Mouse (Mus musculus) intestine, embryonic 14.5 days (tissue): ENCODE data around the gene Tcte1. TPM values are rescaled to one million over a fixed set of nuclear protein-coding genes. Genes with fewer than 3 reads are reported as not detected.
A peak's percentile ranks its signal among the peaks of the same experiment; 100 is the strongest.

Experiments
- ATAC-seq: fragments of 200-750 bp; cut with Nextera tagmentation; replicated peaks from 2 replicates; pipeline ENCODE4 v1.8.0; 2017; ENCODE audit warnings: low read depth, moderate number of reproducible peaks, moderate TSS enrichment, moderate library complexity; ENCODE audit not compliant: low FRiP score, low TSS enrichment
- DNase-seq: peaks from one replicate; pipeline ENCODE4 v3.0.0-alpha.2; 2018; ENCODE audit warnings: low spot score
- H3K27ac ChIP-seq: fragments of 300-500 bp; sonication (generic); 2 replicates; pipeline ENCODE4 v1.5.1; 2014; ENCODE audit warnings: low read depth, mild to moderate bottlenecking, control low read depth
- H3K27me3 ChIP-seq: fragments of 300-500 bp; sonication (generic); replicated peaks from 2 replicates; pipeline ENCODE4 v1.6.1; 2014; ENCODE audit warnings: low read length, control low read depth; ENCODE audit not compliant: control insufficient read depth, insufficient read depth
- H3K36me3 ChIP-seq: fragments of 300-500 bp; sonication (generic); 2 replicates; pipeline ENCODE4 v1.6.1; 2014; ENCODE audit warnings: low read length, control low read depth; ENCODE audit not compliant: control insufficient read depth, insufficient read depth
- H3K4me1 ChIP-seq: fragments of 300-500 bp; sonication (generic); replicated peaks from 2 replicates; pipeline ENCODE4 v1.6.1; 2014; ENCODE audit warnings: low read length, control low read depth, mixed read lengths; ENCODE audit not compliant: control insufficient read depth, insufficient read depth
- H3K4me2 ChIP-seq: fragments of 300-500 bp; sonication (generic); 2 replicates; pipeline ENCODE4 v1.6.1; 2014; ENCODE audit warnings: low read length
- H3K4me3 ChIP-seq: fragments of 300-500 bp; sonication (generic); 2 replicates; pipeline ENCODE4 v1.5.1; 2014; ENCODE audit warnings: low read depth, low read length, control low read depth, mixed read lengths
- H3K9ac ChIP-seq: fragments of 300-500 bp; sonication (generic); 2 replicates; pipeline ENCODE4 v1.6.1; 2014; ENCODE audit warnings: mild to moderate bottlenecking, low read length
- H3K9me3 ChIP-seq: fragments of 300-500 bp; sonication (generic); 2 replicates; pipeline ENCODE4 v1.6.1; 2016; ENCODE audit warnings: low read length, control low read depth; ENCODE audit not compliant: control insufficient read depth
- WGBS: fragments of 180-500 bp; shearing (Covaris S2); extraction: QIAGEN DNeasy Blood & Tissue Kit; methylation state at CpG from one replicate; pipeline ENCODE4 v1.1.7; 2014; 5-methylcytosine and 5-hydroxymethylcytosine counted together
- polyA plus RNA-seq: library from polyadenylated mRNA; unstranded; fragments of >200 nt; fragmentation: Nextera tagmentation; extraction: Ambion mirVana; gene quantifications from 2 replicates; pipeline ENCODE4 v1.2.1, GENCODE M21; 2014

Tcte1 gene
- polyA plus RNA-seq, 1 experiment from 2014 or later, result 0.70 TPM

DNA sequence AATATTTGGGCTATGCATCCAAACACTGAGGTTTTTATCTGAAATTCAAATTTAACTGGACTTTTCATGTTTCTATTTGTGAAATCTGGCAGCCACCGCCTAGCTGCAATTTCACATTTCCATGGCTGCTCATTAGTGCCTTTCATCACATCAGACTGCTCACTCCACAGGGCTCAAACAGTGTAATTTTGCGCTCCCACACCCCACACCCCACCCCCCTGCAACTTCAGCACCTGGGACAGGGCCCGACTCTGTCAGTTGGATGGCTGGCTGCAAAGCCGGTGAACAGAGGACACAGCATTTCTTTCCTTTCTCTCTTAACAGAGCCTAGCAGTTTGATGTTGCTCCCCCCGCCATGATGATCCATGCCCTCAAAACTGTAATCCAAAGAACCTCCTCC, 13.0 kb downstream of the Tcte1 start:
- Histone ChIP-seq H3K4me1 (no peaks in the 10 kb centered on the region), H3K36me3 (no peaks in the 10 kb centered on the region), H3K4me3 (no peak overlapping the region), H3K9me3 (no peaks in the 10 kb centered on the region), H3K9ac (no peak overlapping the region), H3K4me2 (no peak overlapping the region), H3K27ac (no peak overlapping the region), H3K27me3 (peaks cover 70% of the 10 kb centered on the region)
- ATAC-seq (no peak), DNase-seq (peak; percentile 84)
- 18% methylated on average over 5 of the region's 5 CpGs for WGBS

DNA sequence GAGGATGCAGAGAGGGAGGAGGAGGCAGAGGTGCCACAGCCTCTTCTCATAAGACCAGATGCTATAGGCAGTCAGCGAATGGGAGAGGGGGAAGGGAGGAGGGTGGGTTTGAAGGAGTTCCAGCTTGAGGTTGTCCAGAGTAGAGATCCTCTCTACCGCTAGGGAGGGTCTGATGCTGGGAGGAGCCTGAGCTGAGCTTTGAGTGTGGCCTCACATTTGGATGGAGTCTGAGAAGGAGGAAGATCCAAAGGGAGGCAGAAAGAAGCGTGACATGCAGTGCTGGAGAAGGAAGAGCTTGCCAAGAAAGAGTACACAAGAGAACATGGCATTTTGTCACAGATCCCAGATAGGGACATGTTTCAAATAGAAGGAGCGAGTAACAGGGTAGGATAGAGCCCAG, 15.2 kb downstream of the Tcte1 start:
- WGBS, result 56% methylated on average over 4 of the region's 4 CpGs
- H3K27me3 ChIP-seq, result peaks cover 68% of the 10 kb centered on the region

DNA sequence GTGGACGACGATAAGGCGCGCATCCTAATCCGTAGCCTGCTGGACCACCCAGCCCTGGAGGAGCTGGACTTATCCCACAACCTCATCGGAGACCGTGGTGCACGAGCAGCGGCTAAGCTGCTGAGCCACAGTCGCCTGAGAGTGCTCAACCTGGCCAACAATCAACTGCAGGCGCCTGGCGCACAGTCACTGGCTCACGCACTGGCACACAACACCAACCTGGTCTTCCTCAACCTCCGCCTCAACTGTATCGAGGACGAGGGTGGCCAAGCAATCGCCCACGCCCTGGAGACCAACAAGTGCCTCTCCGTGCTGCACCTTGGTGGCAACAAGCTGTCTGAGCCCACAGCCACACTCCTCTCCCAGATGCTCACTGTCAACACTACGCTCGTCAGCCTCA, 16.4 kb downstream of the Tcte1 start:
- 73% methylated on average over 21 of the region's 21 CpGs for WGBS
- peaks cover 74% of the 10 kb centered on the region for H3K27me3 ChIP-seq

More for the DNA sequence above, 15.2 kb downstream of the Tcte1 start:
- no peaks in the 10 kb centered on the region for H3K36me3 ChIP-seq
- no peak for ATAC-seq
- H3K9ac ChIP-seq, result no peak overlapping the region
- H3K4me2 ChIP-seq, result no peak overlapping the region
- no peak overlapping the region for H3K4me3 ChIP-seq
- no peaks in the 10 kb centered on the region for H3K9me3 ChIP-seq
- H3K4me1 ChIP-seq, result no peaks in the 10 kb centered on the region
- DNase-seq, result no peak
- H3K27ac ChIP-seq, result no peak overlapping the region

DNA sequence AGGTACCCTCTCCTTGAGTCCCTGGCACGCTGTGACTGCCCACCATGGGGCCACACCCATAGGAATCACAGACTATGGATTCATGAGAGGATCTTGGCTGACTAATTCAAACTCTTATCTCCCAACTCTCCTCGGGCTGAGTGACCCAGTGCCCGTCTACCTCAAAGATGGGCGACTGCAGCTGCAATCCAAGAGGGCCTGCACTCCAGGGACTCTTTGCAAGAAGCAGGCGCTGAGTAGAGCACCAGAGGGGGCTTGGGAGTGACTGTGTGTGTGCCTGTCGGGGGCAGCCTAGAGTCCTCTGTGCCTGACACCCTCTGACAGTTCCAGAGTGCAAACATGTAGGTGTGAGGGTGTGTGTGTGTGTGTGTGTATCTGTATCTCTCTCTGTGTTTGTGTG, 18.9 kb downstream of the Tcte1 start:
- H3K9me3 ChIP-seq, result no peaks in the 10 kb centered on the region
- no peak overlapping the region for H3K9ac ChIP-seq
- WGBS, result 36% methylated on average over 6 of the region's 6 CpGs
- H3K4me2 ChIP-seq, result no peak overlapping the region
- H3K27ac ChIP-seq, result no peak overlapping the region
- no peaks in the 10 kb centered on the region for H3K36me3 ChIP-seq
- DNase-seq, result no peak
- no peak overlapping the region for H3K4me3 ChIP-seq
- peaks cover 75% of the 10 kb centered on the region for H3K27me3 ChIP-seq
- H3K4me1 ChIP-seq, result peaks cover 6% of the 10 kb centered on the region; the same call in 1 of the 2 replicates
- ATAC-seq, result no peak

More for the DNA sequence above, 16.4 kb downstream of the Tcte1 start:
- no peak for ATAC-seq
- Histone ChIP-seq H3K4me1 (no peaks in the 10 kb centered on the region), H3K4me3 (no peak overlapping the region), H3K9me3 (no peaks in the 10 kb centered on the region), H3K9ac (no peak overlapping the region), H3K36me3 (no peaks in the 10 kb centered on the region), H3K4me2 (no peak overlapping the region), H3K27ac (no peak overlapping the region)
- no peak for DNase-seq

DNA sequence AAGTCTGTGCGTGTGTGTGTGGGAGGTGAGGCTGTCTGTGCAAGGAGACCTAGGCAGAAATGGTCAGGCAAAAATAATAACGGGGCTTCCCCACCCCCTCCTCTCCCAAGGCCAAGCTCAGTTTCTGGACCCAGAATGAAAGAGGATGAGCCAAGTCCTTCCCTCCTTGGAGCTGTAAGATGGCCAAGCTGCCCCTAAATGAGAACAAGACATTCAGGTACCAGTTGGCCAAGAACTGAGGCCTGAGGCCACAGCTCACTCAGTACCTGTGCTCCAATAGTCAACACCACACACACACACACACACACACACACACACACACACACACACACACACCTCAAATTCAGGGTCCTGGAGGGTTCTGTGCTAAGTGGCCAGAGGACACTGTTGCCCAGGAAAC, 19.5 kb downstream of the Tcte1 start:
- no peak for ATAC-seq
- 73% methylated on average over 2 of the region's 2 CpGs for WGBS

DNA sequence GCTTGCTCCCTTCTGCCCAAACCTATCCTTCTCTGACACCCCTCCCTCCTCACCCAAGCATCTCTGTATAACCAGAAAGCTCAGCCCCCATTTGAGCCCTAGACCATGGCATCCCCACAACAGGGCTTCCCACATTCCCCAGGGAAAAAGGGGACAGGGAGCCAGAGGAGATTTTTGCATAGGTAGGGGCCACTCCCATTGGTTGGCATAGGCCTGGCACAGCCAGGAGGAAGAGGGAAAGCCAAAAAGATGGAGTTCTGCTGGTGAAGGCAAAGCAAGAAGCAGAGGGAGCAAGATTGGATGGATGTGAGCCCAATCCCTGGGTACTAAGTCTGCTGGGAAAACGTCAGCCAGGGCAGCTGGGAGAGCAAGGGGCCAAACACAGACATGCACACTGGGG, 19.9 kb downstream of the Tcte1 start:
- DNase-seq, result no peak
- Histone ChIP-seq H3K36me3 (no peaks in the 10 kb centered on the region), H3K4me3 (no peak overlapping the region), H3K4me2 (no peak overlapping the region), H3K27me3 (peaks cover 82% of the 10 kb centered on the region), H3K9me3 (no peaks in the 10 kb centered on the region), H3K27ac (no peak overlapping the region), H3K9ac (no peak overlapping the region), H3K4me1 (peaks cover 6% of the 10 kb centered on the region; the same call in 1 of the 2 replicates)
- 42% methylated on average over 1 of the region's 1 CpGs for WGBS
- ATAC-seq, result no peak

More for the DNA sequence above, 19.5 kb downstream of the Tcte1 start:
- Histone ChIP-seq H3K4me2 (no peak overlapping the region), H3K4me1 (peaks cover 6% of the 10 kb centered on the region; the same call in 1 of the 2 replicates), H3K27me3 (peaks cover 81% of the 10 kb centered on the region), H3K36me3 (no peaks in the 10 kb centered on the region), H3K9ac (no peak overlapping the region), H3K4me3 (no peak overlapping the region), H3K9me3 (no peaks in the 10 kb centered on the region), H3K27ac (no peak overlapping the region)
- no peak for DNase-seq

DNA sequence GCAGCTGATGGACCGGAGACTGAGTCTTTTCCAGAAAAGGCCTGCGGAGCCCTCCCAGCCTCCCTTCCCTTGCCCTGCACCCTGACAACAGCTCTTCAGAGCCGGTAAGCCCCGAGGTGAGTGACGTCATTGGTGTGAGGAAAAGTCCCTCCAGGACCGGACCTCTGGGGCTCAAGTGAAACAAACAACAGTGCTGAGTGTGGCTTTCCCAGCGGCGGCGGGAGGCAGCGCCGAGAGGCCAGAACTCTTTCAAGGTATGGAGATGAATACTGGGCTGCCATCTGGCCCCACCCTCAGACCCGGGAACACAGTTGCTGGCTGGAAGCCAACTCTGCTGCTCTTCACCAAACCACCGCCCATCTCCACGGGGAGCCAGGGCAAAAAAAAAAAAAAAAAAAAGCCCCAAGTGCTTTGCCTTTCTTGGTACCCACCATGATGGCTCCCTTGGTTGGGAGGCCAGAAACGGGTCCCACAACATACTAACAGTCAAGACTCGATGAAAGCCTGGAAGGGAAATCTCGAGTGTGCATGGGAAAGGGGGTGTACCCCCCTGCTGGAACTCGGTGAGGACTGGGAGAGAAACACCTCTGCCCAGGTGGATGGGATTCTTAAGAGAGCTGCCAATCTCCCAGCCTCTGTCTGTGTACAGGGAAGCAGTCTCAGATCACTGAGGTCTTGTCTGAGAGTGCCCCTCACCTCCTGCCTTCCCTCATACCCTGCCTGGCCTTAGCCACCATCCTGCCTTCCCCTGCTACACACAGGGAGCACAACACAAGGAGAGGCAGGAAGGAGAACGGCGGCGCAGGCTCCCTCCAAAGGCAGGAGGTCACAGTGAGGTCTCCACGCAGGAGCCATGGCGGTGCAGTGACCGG, 21.0 kb downstream of the Tcte1 start:
- Histone ChIP-seq H3K36me3 (no peaks in the 10 kb centered on the region), H3K4me2 (no peak overlapping the region), H3K9ac (no peak overlapping the region), H3K4me3 (no peak overlapping the region), H3K9me3 (no peaks in the 10 kb centered on the region), H3K27ac (no peak overlapping the region), H3K4me1 (peaks cover 6% of the 10 kb centered on the region; the same call in 1 of the 2 replicates), H3K27me3 (peaks cover 82% of the 10 kb centered on the region)
- DNase-seq (no peak), ATAC-seq (no peak)
- 21% methylated on average over 24 of the region's 24 CpGs for WGBS

DNA sequence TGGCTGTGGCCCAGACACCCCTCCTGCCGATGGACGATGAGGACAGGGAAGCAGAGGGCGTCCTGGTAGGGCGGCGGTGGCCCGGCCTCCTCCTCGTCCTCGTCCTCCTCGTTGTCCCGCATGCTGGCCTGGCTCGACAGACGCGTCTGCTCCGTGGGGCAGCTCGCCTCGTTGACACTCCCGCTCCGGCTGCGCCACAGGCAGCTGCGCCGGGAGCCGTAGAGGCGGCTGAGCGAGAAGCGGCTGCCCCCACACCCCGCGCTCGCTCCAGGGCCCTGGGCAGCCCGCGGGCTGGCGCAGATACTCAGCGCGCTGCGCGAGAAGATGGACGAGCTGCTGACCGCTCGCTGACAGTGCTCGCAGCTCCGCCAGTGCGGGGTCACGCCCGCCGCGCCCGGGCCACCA, 21.6 kb downstream of the Tcte1 start:
- Histone ChIP-seq H3K36me3 (no peaks in the 10 kb centered on the region), H3K4me2 (peak overlapping the region; percentile 39), H3K4me3 (0 out of 2 replicates have a peak overlapping the region, but pooled peaks have one; percentile 9), H3K9me3 (no peaks in the 10 kb centered on the region), H3K9ac (no peak overlapping the region), H3K4me1 (peaks cover 6% of the 10 kb centered on the region; the same call in 1 of the 2 replicates), H3K27ac (no peak overlapping the region), H3K27me3 (peaks cover 75% of the 10 kb centered on the region)
- DNase-seq, result no peak
- 17% methylated on average over 46 of the region's 46 CpGs for WGBS
- no peak for ATAC-seq
